Mouse (Mus musculus) kidney, adult 2 months (tissue): ENCODE data around the gene Stk11.

Experiments
- CTCF ChIP-seq: fragments of 200-500 bp; conservative IDR thresholded peaks from 2 replicates; pipeline ENCODE4 v1.5.1; 2011; ENCODE audit warnings: low read depth, mild to moderate bottlenecking, control low read depth, low read length, moderate library complexity, mixed read lengths; ENCODE audit not compliant: insufficient read depth, insufficient read length
- POLR2A ChIP-seq: fragments of 200-500 bp; IDR thresholded peaks from one replicate; pipeline ENCODE4 v1.6.1; 2011; ENCODE audit warnings: low read depth, low read length, control low read depth

DNA sequence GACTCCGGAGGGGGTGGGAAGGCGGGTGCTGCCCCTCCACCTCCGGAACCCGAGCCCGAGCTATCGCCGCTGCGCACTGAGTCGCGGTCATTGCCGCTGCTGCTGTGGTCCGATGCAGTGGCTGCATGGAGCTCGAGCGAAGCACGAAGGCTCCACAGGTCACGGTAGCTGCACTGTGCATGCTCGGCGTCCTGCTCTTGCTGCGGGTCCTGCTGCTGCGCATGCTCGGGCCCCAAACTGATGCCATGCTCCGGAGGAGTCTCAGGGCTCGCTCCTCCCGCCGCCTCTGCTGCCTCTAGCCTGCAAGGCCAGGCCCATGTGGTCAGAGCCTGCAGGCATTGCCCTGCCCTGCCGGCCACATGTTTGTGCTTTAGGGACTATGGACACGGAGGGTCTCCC, 16.3 kb downstream of the Stk11 start:
- TF ChIP-seq CTCF (no peak), POLR2A (no peak)
